34 mouse cellular contexts compared by ENCODE assay signal in the genomic region with DNA sequence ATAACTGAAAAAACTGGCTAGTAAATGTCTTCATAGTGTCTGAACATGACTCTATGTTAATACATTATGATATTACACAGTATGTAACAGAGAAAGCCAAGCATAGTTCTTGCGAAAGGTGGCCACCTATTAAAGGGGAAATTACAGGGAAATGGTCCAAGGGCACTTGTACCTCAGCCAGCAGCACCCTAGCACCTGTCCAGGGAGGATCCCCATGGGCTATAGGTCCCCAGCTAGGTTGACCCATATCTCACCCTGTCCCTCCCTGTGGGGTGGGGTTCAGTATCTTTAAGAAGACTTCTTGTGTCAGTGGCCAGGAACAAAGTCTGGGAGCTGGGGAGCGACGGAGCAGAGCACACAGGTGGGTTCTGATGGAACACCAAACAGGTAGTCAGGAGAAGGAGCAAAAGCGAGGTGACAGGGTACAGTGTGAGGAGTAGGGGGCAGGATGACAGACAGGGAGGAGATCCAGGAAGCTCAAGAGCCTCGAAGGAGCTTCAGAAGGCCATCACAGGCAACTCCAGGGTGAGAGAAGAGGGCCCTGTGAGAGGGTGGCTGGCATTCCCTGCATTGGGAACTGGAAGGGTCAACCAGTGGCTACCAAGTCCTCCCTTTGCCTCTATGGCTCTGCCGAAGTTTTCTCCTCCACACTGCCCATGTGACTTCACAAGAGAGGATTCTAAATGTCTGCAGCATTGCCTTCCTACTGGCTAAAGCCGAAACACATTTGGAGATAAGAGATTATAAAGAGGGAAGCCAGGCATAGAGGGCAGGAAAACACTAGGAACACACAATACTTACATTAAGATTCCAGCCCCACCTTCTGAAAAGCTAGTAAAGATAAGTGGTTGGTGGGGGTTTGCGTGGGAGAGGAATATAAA. TPM values are rescaled to one million over a fixed set of nuclear protein-coding genes. Genes with fewer than 3 reads are reported as not detected.
DNase-seq lines count a peak whose midpoint lies in the region; ATAC-seq and TF ChIP-seq lines count a peak whose summit lies in the region.
"Had no signal": no experiment of that assay in that cellular context is flagged by ENCODE, and none has a peak within 500 bp of the region (broad histone marks: within the 10 kb centered on the region; RNA-seq: fewer than 3 reads in every experiment).

No protein-coding gene starts in this region.

- TF ChIP-seq POLR2A in olfactory bulb, adult 2 months (IDR thresholded peaks at IDR 0.05; ENCODE audit: insufficient read depth, low read depth, low read length): 0 out of 2 replicates have a peak, but pooled peaks have one; percentile 28

- no peak for ATAC-seq in kidney, embryonic 14.5 days (ENCODE audit: low FRiP score, low TSS enrichment)
- peak; percentile 92 for ATAC-seq in intestine, embryonic 15.5 days
- ATAC-seq in intestine, embryonic 16.5 days: peak; percentile 92
- no peak for ATAC-seq in hindbrain, embryonic 14.5 days (ENCODE audit: low FRiP score)
- ATAC-seq: activated CD4-positive, CD25-positive, alpha-beta regulatory T cell, adult 4 months; forebrain, embryonic 16.5 days; inflammation-experienced regulatory T-cells, adult 6 months had no signal

- no peak for TF ChIP-seq CTCF in olfactory bulb, adult 2 months (IDR thresholded peaks at IDR 0.05; ENCODE audit: insufficient read depth, low read depth, low read length)

- no peak for DNase-seq in kidney, postnatal 10 days
- no peak for DNase-seq in hindbrain, embryonic 14.5 days (ENCODE audit: low spot score)
- no peak for DNase-seq in urinary bladder, postnatal 25 days (ENCODE audit: low spot score)
- DNase-seq: adrenal gland, adult 2 months; adrenal gland, postnatal 36 days; cerebellum, adult 18-20 months; cerebellum, postnatal 10 days; gastrocnemius, postnatal 10 days; heart, postnatal 4 days; lung, postnatal 36 days; right cerebral cortex, postnatal 4 days had no signal

- WGBS in kidney, embryonic 14.5 days: 83% methylated on average over 8 of the region's 8 CpGs
- 65% methylated on average over 8 of the region's 8 CpGs for WGBS in intestine, embryonic 15.5 days
- 66% methylated on average over 8 of the region's 8 CpGs for WGBS in intestine, embryonic 16.5 days
- 85% methylated on average over 8 of the region's 8 CpGs for WGBS in olfactory bulb, adult 2 months
- WGBS in hindbrain, embryonic 14.5 days: 88% methylated on average over 8 of the region's 8 CpGs

- no peak overlapping the region for H3K4me3 ChIP-seq in kidney, embryonic 14.5 days (ENCODE audit: low read length)
- H3K4me3 ChIP-seq in intestine, embryonic 15.5 days (replicated peaks): no peak overlapping the region
- peak overlapping the region; percentile 30 for H3K4me3 ChIP-seq in intestine, embryonic 16.5 days (ENCODE audit: low read length)
- no peak overlapping the region for H3K4me3 ChIP-seq in olfactory bulb, adult 2 months (ENCODE audit: insufficient read depth, low read depth, low read length)
- no peak overlapping the region for H3K4me3 ChIP-seq in hindbrain, embryonic 14.5 days (replicated peaks; ENCODE audit: low read length)
- H3K4me3 ChIP-seq: embryonic facial prominence, embryonic 13.5 days; forebrain, embryonic 10.5 days; heart, embryonic 12.5 days; hindbrain, embryonic 15.5 days; limb, embryonic 12.5 days; midbrain, embryonic 12.5 days; myocyte; neural tube, embryonic 12.5 days had no signal

- H3K27ac ChIP-seq in kidney, embryonic 14.5 days (ENCODE audit: low read depth, low read length): peak overlapping the region; percentile 88
- H3K27ac ChIP-seq in intestine, embryonic 15.5 days: peak overlapping the region; percentile 88
- peak overlapping the region; percentile 96 for H3K27ac ChIP-seq in intestine, embryonic 16.5 days (ENCODE audit: low read length)
- H3K27ac ChIP-seq in olfactory bulb, adult 2 months (ENCODE audit: insufficient read depth, low read depth, low read length): no peak overlapping the region
- no peak overlapping the region for H3K27ac ChIP-seq in hindbrain, embryonic 14.5 days
- H3K27ac ChIP-seq: embryonic facial prominence, embryonic 13.5 days; forebrain, embryonic 10.5 days; hindbrain, embryonic 15.5 days; limb, embryonic 12.5 days; midbrain, embryonic 12.5 days; neural tube, embryonic 12.5 days had no signal

- no peak overlapping the region for H3K4me2 ChIP-seq in kidney, embryonic 14.5 days (replicated peaks; ENCODE audit: low read depth, low read length)
- peak overlapping the region; percentile 42 for H3K4me2 ChIP-seq in intestine, embryonic 15.5 days (replicated peaks)
- peak overlapping the region; percentile 46 for H3K4me2 ChIP-seq in intestine, embryonic 16.5 days (ENCODE audit: low read depth, low read length)
- H3K4me2 ChIP-seq in hindbrain, embryonic 14.5 days (replicated peaks): no peak overlapping the region
- H3K4me2 ChIP-seq: embryonic facial prominence, embryonic 13.5 days; heart, embryonic 12.5 days; hindbrain, embryonic 15.5 days; limb, embryonic 12.5 days; liver, embryonic 11.5 days; midbrain, embryonic 12.5 days; neural tube, embryonic 12.5 days had no signal

- no peaks in the 10 kb centered on the region for H3K36me3 ChIP-seq in kidney, embryonic 14.5 days (ENCODE audit: control insufficient read depth, insufficient read depth, low read length)
- H3K36me3 ChIP-seq in intestine, embryonic 15.5 days: no peaks in the 10 kb centered on the region
- no peaks in the 10 kb centered on the region for H3K36me3 ChIP-seq in intestine, embryonic 16.5 days (ENCODE audit: control insufficient read depth, insufficient read depth, low read length)
- no peaks in the 10 kb centered on the region for H3K36me3 ChIP-seq in hindbrain, embryonic 14.5 days (replicated peaks; ENCODE audit: control insufficient read depth, insufficient read depth)
- H3K36me3 ChIP-seq: embryonic facial prominence, embryonic 13.5 days; forebrain, embryonic 10.5 days; heart, embryonic 12.5 days; hindbrain, embryonic 15.5 days; limb, embryonic 12.5 days; midbrain, embryonic 12.5 days; neural tube, embryonic 12.5 days had no signal

- H3K9ac ChIP-seq in kidney, embryonic 14.5 days (ENCODE audit: low read depth, low read length): no peak overlapping the region
- H3K9ac ChIP-seq in intestine, embryonic 15.5 days: no peak overlapping the region; the same call in 1 of the 2 replicates
- H3K9ac ChIP-seq in intestine, embryonic 16.5 days (ENCODE audit: low read depth, low read length): peak overlapping the region; percentile 60
- no peak overlapping the region for H3K9ac ChIP-seq in hindbrain, embryonic 14.5 days
- H3K9ac ChIP-seq: embryonic facial prominence, embryonic 13.5 days; heart, embryonic 12.5 days; hindbrain, embryonic 15.5 days; limb, embryonic 12.5 days; midbrain, embryonic 12.5 days; neural tube, embryonic 12.5 days had no signal

- no peaks in the 10 kb centered on the region for H3K27me3 ChIP-seq in kidney, embryonic 14.5 days (ENCODE audit: control insufficient read depth, insufficient read depth, low read length)
- H3K27me3 ChIP-seq in intestine, embryonic 15.5 days (replicated peaks): no peaks in the 10 kb centered on the region
- H3K27me3 ChIP-seq in intestine, embryonic 16.5 days (replicated peaks; ENCODE audit: control insufficient read depth, insufficient read depth, low read length): no peaks in the 10 kb centered on the region
- H3K27me3 ChIP-seq in hindbrain, embryonic 14.5 days (ENCODE audit: control insufficient read depth, insufficient read depth, low read length): no peaks in the 10 kb centered on the region
- H3K27me3 ChIP-seq: CH12.LX; embryonic facial prominence, embryonic 13.5 days; heart, embryonic 12.5 days; hindbrain, embryonic 15.5 days; limb, embryonic 12.5 days; midbrain, embryonic 12.5 days; neural tube, embryonic 12.5 days had no signal

- H3K9me3 ChIP-seq in kidney, embryonic 14.5 days (ENCODE audit: control insufficient read depth, low read length): no peaks in the 10 kb centered on the region
- no peaks in the 10 kb centered on the region for H3K9me3 ChIP-seq in intestine, embryonic 15.5 days
- no peaks in the 10 kb centered on the region; the same call in 1 of the 2 replicates for H3K9me3 ChIP-seq in intestine, embryonic 16.5 days (ENCODE audit: control insufficient read depth, low read length)
- no peaks in the 10 kb centered on the region for H3K9me3 ChIP-seq in hindbrain, embryonic 14.5 days (ENCODE audit: control insufficient read depth, low read length)
- H3K9me3 ChIP-seq: heart, embryonic 12.5 days; hindbrain, embryonic 15.5 days; midbrain, embryonic 12.5 days had no signal

- peaks cover 5% of the 10 kb centered on the region; the same call in 1 of the 2 replicates for H3K4me1 ChIP-seq in kidney, embryonic 14.5 days (ENCODE audit: control insufficient read depth, insufficient read depth, low read length)
- no peaks in the 10 kb centered on the region for H3K4me1 ChIP-seq in intestine, embryonic 15.5 days (replicated peaks)
- 0 out of 2 replicates have a peak, but pooled peaks cover 2% of the 10 kb centered on the region for H3K4me1 ChIP-seq in intestine, embryonic 16.5 days (ENCODE audit: control insufficient read depth, insufficient read depth, low read length)
- peaks cover 5% of the 10 kb centered on the region; the same call in 1 of the 2 replicates for H3K4me1 ChIP-seq in olfactory bulb, adult 2 months (ENCODE audit: control insufficient read depth, insufficient read depth, low read length)
- H3K4me1 ChIP-seq in hindbrain, embryonic 14.5 days (replicated peaks; ENCODE audit: control insufficient read depth, insufficient read depth, low read length): no peaks in the 10 kb centered on the region
- H3K4me1 ChIP-seq: embryonic facial prominence, embryonic 13.5 days; forebrain, embryonic 10.5 days; hindbrain, embryonic 15.5 days; limb, embryonic 12.5 days; midbrain, embryonic 12.5 days; neural tube, embryonic 12.5 days had no signal

RNA-seq across cellular contexts. Expression of gene Aoc1, which starts 22.5 kb away (rescaled TPM):
- 0.99 and 1.4 TPM in 2 replicates for polyA plus RNA-seq in kidney, embryonic 14.5 days (2014; fragmentation: Nextera tagmentation; extraction: Ambion mirVana)
- polyA plus RNA-seq in intestine, embryonic 15.5 days (2015; fragmentation: Nextera tagmentation; extraction: Ambion mirVana): 21.4 and 28.0 TPM in 2 replicates
- 51.9 and 71.5 TPM in 2 replicates for polyA plus RNA-seq in intestine, embryonic 16.5 days (2015; fragmentation: Nextera tagmentation; extraction: Ambion mirVana)
- polyA plus RNA-seq in olfactory bulb, adult 2 months (2012; ENCODE audit: insufficient read depth, insufficient read length, low replicate concordance, missing spikeins): not detected in 2 replicates
- polyA plus RNA-seq in hindbrain, embryonic 14.5 days (2014; fragmentation: Nextera tagmentation; extraction: Ambion mirVana): not detected in 2 replicates
- polyA plus RNA-seq: activated CD4-positive, CD25-positive, alpha-beta regulatory T cell, adult 4 months; adrenal gland, adult 2 months; C2C12; embryonic facial prominence, embryonic 13.5 days; forebrain, embryonic 16.5 days; heart, embryonic 12.5 days; heart, postnatal 0 days; hindbrain, embryonic 15.5 days; inflammation-experienced regulatory T-cells, adult 6 months; limb, embryonic 12.5 days; liver, embryonic 11.5 days; lung, embryonic 16.5 days; midbrain, embryonic 12.5 days; myocyte had no signal

RNA-seq across cellular contexts. Expression of gene 1600015I10Rik, which starts 34.5 kb away (rescaled TPM):
- polyA plus RNA-seq in kidney, embryonic 14.5 days (2014; fragmentation: Nextera tagmentation; extraction: Ambion mirVana): not detected in 2 replicates
- not detected in 2 replicates for polyA plus RNA-seq in intestine, embryonic 15.5 days (2015; fragmentation: Nextera tagmentation; extraction: Ambion mirVana)
- polyA plus RNA-seq in intestine, embryonic 16.5 days (2015; fragmentation: Nextera tagmentation; extraction: Ambion mirVana): not detected in 2 replicates
- not detected in 2 replicates for polyA plus RNA-seq in olfactory bulb, adult 2 months (2012; ENCODE audit: insufficient read depth, insufficient read length, low replicate concordance, missing spikeins)
- polyA plus RNA-seq in hindbrain, embryonic 14.5 days (2014; fragmentation: Nextera tagmentation; extraction: Ambion mirVana): not detected in 2 replicates
- polyA plus RNA-seq: activated CD4-positive, CD25-positive, alpha-beta regulatory T cell, adult 4 months; adrenal gland, adult 2 months; brain, embryonic 14.5 days; C2C12; embryonic facial prominence, embryonic 13.5 days; forebrain, embryonic 10.5 days; forebrain, embryonic 16.5 days; hindbrain, embryonic 15.5 days; inflammation-experienced regulatory T-cells, adult 6 months; limb, embryonic 12.5 days; liver, embryonic 11.5 days; liver, embryonic 16.5 days; lung, embryonic 16.5 days; midbrain, embryonic 12.5 days; midbrain, postnatal 0 days; myocyte; neural tube, embryonic 12.5 days had no signal

RNA-seq across cellular contexts. Expression of gene Tmem176b, which starts 53.9 kb away (rescaled TPM):
- polyA plus RNA-seq in kidney, embryonic 14.5 days (2014; fragmentation: Nextera tagmentation; extraction: Ambion mirVana): 308 and 313 TPM in 2 replicates
- 341 and 366 TPM in 2 replicates for polyA plus RNA-seq in intestine, embryonic 15.5 days (2015; fragmentation: Nextera tagmentation; extraction: Ambion mirVana)
- polyA plus RNA-seq in intestine, embryonic 16.5 days (2015; fragmentation: Nextera tagmentation; extraction: Ambion mirVana): 403 and 414 TPM in 2 replicates
- polyA plus RNA-seq in olfactory bulb, adult 2 months (2012; ENCODE audit: insufficient read depth, insufficient read length, low replicate concordance, missing spikeins): not detected in 2 replicates
- polyA plus RNA-seq in hindbrain, embryonic 14.5 days (2014; fragmentation: Nextera tagmentation; extraction: Ambion mirVana): 115 and 123 TPM in 2 replicates

RNA-seq across cellular contexts. Expression of gene Tmem176a, which starts 54.5 kb away (rescaled TPM):
- polyA plus RNA-seq in kidney, embryonic 14.5 days (2014; fragmentation: Nextera tagmentation; extraction: Ambion mirVana): 123 and 135 TPM in 2 replicates
- polyA plus RNA-seq in intestine, embryonic 15.5 days (2015; fragmentation: Nextera tagmentation; extraction: Ambion mirVana): 140 and 159 TPM in 2 replicates
- polyA plus RNA-seq in intestine, embryonic 16.5 days (2015; fragmentation: Nextera tagmentation; extraction: Ambion mirVana): 183 TPM in 2 replicates
- polyA plus RNA-seq in olfactory bulb, adult 2 months (2012; ENCODE audit: insufficient read depth, insufficient read length, low replicate concordance, missing spikeins): not detected in 2 replicates
- polyA plus RNA-seq in hindbrain, embryonic 14.5 days (2014; fragmentation: Nextera tagmentation; extraction: Ambion mirVana): 24.0 and 31.3 TPM in 2 replicates

Comparison
In these comparisons a context has a peak if more than half of its experiments do, and no peak if none do; other contexts are left out.
1. ATAC-seq: peak in intestine, embryonic 15.5 days (single experiment) and intestine, embryonic 16.5 days (single experiment); none in kidney, embryonic 14.5 days (single experiment) and hindbrain, embryonic 14.5 days (single experiment).
2. H3K27ac ChIP-seq: peak in kidney, embryonic 14.5 days (single experiment), intestine, embryonic 15.5 days (single experiment) and intestine, embryonic 16.5 days (single experiment); none in olfactory bulb, adult 2 months (single experiment) and hindbrain, embryonic 14.5 days (single experiment).
3. H3K4me2 ChIP-seq: peak in intestine, embryonic 15.5 days (single experiment) and intestine, embryonic 16.5 days (single experiment); none in kidney, embryonic 14.5 days (single experiment) and hindbrain, embryonic 14.5 days (single experiment).